Mouse (Mus musculus) mouse trophoblast stem cell (cell line): ENCODE measurements around the gene Agtrap.

Experiments
- in situ Hi-C, 2 experiments: fragments of 300-500 bp; cut with MseI, MboI; formaldehyde crosslinking; loops; 2 replicates in 1 of 2; 3 replicates in 1 of 2; pipeline ENCODE4 v1.15.1; 2025

Agtrap gene

DNA sequence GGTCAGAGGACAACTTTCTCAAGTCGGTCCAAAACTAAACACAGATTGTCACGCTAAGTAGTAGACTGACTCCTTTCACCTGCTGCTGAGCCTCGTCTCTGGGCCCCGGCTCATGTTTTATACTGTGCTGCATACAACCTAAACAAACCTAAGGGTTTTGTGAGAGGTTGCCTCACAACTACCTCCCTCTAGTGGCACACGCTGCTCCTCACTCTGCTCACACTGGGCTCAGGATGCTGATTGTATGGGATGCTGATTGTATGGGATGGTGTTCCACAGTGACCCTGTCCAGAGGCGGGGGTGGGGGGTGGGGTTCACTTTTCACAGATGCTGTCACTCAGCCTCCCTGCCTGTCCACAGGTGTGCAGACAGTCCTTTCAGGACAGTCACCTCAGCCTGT lies 8.6 kb downstream of the Agtrap start:
- in situ Hi-C loops: no loop called here

DNA sequence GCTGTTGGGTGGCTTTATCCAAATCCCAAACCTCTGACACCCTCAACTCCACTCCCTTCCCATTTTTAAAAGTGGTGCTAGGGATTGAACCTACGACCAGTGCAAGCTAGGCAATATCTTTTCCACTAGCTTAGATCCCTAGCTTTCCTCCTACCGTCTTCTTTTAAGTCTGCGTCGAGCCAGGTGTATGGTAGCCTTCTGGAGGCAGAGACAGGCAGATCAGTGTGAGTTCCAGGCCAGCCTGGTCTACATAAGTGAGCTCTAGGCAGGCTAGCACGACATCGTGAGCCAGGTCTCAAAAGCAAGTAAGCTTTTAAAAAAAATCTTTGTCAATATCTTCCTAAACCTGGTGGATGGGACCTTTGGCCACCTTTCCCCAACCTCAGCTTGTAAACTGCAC lies 11.9 kb downstream of the Agtrap start:
- in situ Hi-C loops: no loop called here

GRCm38 (mm10) chr4:148075259-148075658 lies 12.6 kb downstream of the Agtrap start:
- in situ Hi-C loops: no loop called here

GRCm38 (mm10) chr4:148074521-148075189 lies 13.2 kb downstream of the Agtrap start:
- in situ Hi-C loops: no loop called here

GRCm38 (mm10) chr4:148071508-148071907 lies 16.3 kb downstream of the Agtrap start:
- in situ Hi-C loops: no loop called here

DNA sequence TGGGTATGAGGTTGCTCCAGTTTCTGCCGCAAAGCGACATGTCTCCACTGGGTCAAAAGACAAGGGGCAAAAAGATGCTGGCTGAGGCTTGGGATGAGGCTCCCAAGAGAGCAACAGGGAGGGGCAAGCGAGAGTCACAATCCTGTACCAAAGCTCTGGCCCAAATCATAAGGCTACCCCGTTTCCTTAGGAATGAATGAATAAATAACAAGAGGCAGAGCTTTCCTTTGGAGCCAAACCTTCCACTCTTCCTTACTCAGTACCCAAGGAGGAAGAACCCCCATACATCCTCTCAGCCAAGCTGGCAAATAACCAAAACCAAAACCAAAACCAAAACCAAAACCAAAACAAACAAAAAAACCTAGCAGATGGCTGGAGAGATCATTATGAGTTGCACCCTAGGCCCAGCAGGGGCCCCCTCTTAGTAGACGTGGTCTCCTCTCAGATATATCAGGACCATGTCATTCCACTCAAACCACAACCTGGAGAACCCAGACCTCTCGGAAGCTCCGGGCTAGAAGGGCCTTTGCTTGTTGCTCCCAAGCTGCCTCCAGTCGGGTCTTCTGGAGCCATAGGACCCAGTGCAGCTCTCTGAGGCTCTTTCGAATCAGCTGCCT lies 18.1 kb downstream of the Agtrap start:
- in situ Hi-C loops: no loop called here

- in situ Hi-C loops: no loop called here
These were observed 20.5 kb downstream of the Agtrap start for GRCm38 (mm10) chr4:148067346-148067745.

DNA sequence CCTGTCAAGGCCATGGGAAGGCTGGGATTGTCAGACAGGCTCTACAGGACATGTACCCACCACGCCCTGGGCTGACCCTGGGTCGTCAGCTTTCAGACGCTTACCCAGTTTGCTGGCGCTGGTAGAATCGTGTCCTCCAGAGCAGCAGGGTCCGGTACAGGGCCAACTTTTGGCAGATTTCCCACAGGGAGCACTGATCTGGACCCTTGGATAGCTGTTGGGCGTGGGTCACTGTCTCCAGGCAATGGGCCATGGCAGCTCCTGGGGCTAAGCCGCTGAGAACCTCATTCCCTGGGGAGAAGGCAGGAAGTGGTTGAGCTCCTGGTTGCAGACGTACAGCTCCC lies 21.5 kb downstream of the Agtrap start:
- in situ Hi-C loops: no loop called here

GRCm38 (mm10) chr4:148065702-148066400 lies 22.0 kb downstream of the Agtrap start:
- in situ Hi-C loops: no loop called here

DNA sequence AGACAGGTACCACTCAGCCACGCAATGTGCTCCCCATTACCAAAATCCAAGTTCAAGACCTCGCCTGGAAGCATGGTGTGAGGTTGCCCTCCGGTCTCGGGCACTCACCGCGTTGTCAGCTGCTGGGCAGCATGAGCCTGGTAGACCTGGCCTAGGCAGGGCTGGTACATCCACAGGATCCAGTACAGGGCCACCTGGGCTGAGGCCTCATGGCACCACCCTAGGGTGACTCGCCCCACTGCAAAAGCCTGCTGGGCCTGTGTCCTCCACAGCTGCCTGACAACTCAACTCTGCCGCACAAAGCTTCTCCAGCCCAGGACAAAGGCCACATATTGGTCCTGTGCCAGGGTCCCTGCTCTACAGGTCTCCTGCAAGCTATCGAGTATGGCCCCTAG lies 26.7 kb downstream of the Agtrap start:
- in situ Hi-C loops: no loop called here

DNA sequence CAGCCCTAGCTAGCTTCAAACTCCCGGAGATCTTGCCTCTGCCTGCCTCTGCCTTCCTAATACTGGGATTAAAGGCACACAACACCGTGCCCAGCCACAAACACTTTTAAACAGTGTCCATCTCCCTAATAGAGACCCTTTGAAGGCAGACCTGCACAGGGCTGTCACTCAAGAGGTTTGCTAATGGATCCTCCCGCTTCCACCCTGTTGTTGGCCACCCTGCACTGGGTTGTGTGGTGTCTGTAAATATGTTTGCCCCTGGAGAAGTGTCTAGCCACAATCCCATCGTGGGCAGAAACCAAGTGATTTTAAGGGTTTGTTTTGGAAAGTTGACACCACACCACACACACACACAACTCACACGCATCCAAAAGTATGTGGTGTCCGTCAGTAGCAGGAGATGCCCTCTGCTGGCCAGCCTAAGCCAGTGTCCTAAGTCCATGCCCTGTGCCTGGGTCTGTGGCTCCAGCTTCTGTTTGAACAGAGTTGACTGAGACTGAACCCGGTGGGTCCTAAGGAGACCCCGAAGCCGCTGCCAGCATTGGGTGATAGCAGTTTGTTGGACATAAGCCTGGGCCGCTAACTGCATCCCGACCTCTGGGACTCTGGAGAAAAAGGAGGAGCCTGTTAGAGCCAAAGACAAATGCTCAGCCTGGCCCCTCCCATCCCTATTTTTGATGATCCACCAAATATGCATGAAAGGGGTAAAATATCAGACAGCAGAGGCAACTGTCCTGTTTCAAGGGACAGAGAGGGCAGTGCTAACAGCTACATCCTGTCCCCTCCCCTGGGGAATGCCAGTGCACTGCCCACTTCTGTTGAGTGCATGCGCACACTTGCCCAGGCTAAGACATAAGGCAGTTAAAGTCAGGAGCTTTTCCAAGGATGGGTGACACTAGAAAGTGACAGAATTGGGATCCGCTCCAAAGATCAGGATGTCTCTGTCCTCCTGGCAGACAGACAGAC lies 27.4 kb downstream of the Agtrap start:
- in situ Hi-C loops: no loop called here

- in situ Hi-C loops: no loop called here
These were observed 28.8 kb downstream of the Agtrap start for GRCm38 (mm10) chr4:148058993-148059392.

- in situ Hi-C loops: no loop called here
These were observed 29.5 kb downstream of the Agtrap start for GRCm38 (mm10) chr4:148058218-148058819.

- in situ Hi-C loops: no loop called here
These were observed 30.1 kb downstream of the Agtrap start for GRCm38 (mm10) chr4:148057661-148058209.

- in situ Hi-C loops: no loop called here
These were observed 31.0 kb downstream of the Agtrap start for GRCm38 (mm10) chr4:148056801-148057200.

DNA sequence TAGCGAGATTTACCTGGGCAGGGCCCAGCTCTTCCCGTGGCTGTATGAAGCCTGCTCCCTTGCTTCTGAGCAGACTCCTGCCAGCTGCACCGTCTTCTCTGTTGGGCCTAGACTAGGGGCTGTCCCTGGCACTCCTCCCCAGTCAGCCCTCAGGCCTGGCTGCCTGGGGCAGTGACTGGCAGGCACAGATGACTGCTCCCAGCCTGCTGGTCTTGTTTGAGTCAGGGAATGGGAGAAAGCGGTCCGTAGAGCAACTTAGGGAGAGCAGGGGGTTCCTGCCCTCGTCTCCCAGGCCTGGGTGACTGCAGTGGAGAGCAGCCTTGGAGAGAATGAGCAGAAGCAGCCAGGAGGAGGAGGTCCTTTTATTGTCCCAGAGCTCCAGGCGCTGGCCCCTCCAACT lies 31.6 kb downstream of the Agtrap start:
- in situ Hi-C loops: no loop called here

DNA sequence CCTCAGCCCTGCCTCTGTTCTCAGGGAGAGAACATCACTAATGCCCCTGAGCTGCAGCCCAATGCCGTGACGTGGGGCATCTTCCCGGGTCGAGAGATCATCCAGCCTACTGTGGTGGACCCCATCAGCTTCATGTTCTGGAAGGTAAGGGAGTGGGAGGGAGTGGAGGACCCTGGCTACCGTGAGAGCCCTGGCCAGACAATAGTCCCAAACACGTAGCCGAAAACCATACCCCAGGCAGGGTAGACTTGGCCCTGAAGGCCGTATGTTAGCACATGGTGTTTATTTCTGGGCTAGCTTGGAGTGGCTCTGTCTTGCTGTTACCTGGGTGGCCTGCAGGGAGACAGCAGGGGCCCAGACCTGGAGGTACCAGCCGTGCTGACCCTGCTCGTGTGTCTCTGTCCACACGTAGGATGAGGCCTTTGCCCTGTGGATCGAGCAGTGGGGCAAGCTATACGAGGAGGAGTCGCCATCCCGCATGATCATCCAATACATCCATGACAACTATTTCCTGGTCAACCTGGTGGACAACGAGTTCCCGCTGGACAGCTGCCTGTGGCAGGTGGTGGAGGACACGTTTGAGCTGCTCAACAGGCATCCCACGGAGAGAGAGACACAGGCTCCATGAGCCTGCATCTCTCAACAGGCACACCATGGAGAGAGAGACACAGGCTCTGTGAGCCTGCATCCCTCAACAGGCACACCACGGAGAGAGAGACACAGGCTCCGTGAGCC lies 32.7 kb downstream of the Agtrap start:
- in situ Hi-C loops: no loop called here

- in situ Hi-C loops: no loop called here
These were observed 34.4 kb downstream of the Agtrap start for GRCm38 (mm10) chr4:148053417-148053920.

- in situ Hi-C loops: no loop called here
These were observed 34.9 kb downstream of the Agtrap start for GRCm38 (mm10) chr4:148052976-148053375.

DNA sequence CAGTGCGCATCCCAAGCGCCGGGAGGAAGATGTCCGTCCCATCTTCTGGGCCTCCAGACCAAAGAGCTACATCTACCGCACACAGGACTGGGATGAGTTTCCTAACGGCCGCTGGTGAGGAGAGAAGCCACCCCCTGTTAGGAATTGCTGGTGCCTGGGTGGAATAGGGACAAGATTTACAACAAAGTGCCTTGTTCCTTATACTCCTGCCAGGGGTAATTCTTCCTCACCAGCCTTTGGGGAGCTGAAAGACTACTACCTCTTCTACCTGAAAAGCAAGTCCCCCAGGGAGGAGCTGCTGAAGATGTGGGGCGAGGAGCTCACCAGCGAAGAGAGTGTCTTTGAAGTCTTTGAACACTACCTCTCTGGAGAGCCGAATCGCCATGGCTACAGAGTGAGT lies 35.9 kb downstream of the Agtrap start:
- in situ Hi-C loops: no loop called here
